ENCODE assay signal across 8 mouse cellular contexts in genomic region chr7:29815061-29815784, GRCm38 (mm10). TPM values are rescaled to one million over a fixed set of nuclear protein-coding genes. Genes with fewer than 3 reads are reported as not detected.
DNase-seq lines count a peak whose midpoint lies in the region; ATAC-seq and TF ChIP-seq lines count a peak whose summit lies in the region.

No protein-coding gene starts in this region.

- no peak for TF ChIP-seq POLR2A in liver, adult 2 months (IDR thresholded peaks at IDR 0.05; ENCODE audit: extremely low read depth, insufficient read depth, low read length)

- H3K4me1 ChIP-seq in liver, adult 2 months (ENCODE audit: control insufficient read depth, insufficient read depth, low read length): peaks cover 20% of the 10 kb centered on the region
- peaks cover 43% of the 10 kb centered on the region for H3K4me1 ChIP-seq in hindbrain, embryonic 15.5 days (replicated peaks)
- H3K4me1 ChIP-seq in midbrain, embryonic 14.5 days (ENCODE audit: control insufficient read depth, insufficient read depth, low read length): peaks cover 37% of the 10 kb centered on the region

- H3K4me3 ChIP-seq in liver, adult 2 months (ENCODE audit: insufficient read depth, low read depth, low read length): peak overlapping the region; percentile 55
- H3K4me3 ChIP-seq in hindbrain, embryonic 15.5 days: peak overlapping the region; percentile 67
- H3K4me3 ChIP-seq in midbrain, embryonic 14.5 days (replicated peaks; ENCODE audit: low read depth, low read length): peak overlapping the region; percentile 59

- H3K9me3 ChIP-seq in hindbrain, embryonic 15.5 days: 0 out of 2 replicates have a peak, but pooled peaks cover 5% of the 10 kb centered on the region
- peaks cover 3% of the 10 kb centered on the region; the same call in 1 of the 2 replicates for H3K9me3 ChIP-seq in midbrain, embryonic 14.5 days (ENCODE audit: control insufficient read depth, low read length)

- under 1% methylated on average over 12 of the region's 12 CpGs for WGBS in liver, adult 2 months
- 1% methylated on average over 12 of the region's 12 CpGs for WGBS in hindbrain, embryonic 15.5 days
- 2% methylated on average over 12 of the region's 12 CpGs for WGBS in midbrain, embryonic 14.5 days

- H3K9ac ChIP-seq in liver, adult 2 months (ENCODE audit: low read depth, low read length): peak overlapping the region; percentile 61
- H3K9ac ChIP-seq in hindbrain, embryonic 15.5 days: peak overlapping the region; percentile 74
- H3K9ac ChIP-seq in midbrain, embryonic 14.5 days (replicated peaks; ENCODE audit: low read length): peak overlapping the region; percentile 58

- H3K79me2 ChIP-seq in liver, adult 2 months (ENCODE audit: control insufficient read depth, insufficient read depth, low read length): peaks cover 18% of the 10 kb centered on the region

- ATAC-seq in hindbrain, embryonic 15.5 days (ENCODE audit: low FRiP score, low read depth): peak; percentile 57
- peak; percentile 61 for ATAC-seq in midbrain, embryonic 14.5 days (ENCODE audit: low FRiP score, low TSS enrichment)

- peak; percentile 46 for DNase-seq in liver, adult 2 months (ENCODE audit: extremely low read depth, low read depth, low spot score)
- no peak for DNase-seq in liver
- DNase-seq in embryo, embryonic 11 days: peak; percentile 6
- no peak for DNase-seq in midbrain, embryonic 14.5 days
- DNase-seq in spleen, adult 12 weeks (ENCODE audit: low spot score): no peak
- no peak for DNase-seq in ovary, postnatal 36 days (ENCODE audit: low spot score)
- DNase-seq in kidney, postnatal 14 days: no peak

- peak overlapping the region; percentile 54 for H3K27ac ChIP-seq in liver, adult 2 months (replicated peaks; ENCODE audit: insufficient read depth, low read depth, low read length)
- H3K27ac ChIP-seq in hindbrain, embryonic 15.5 days (replicated peaks): peak overlapping the region; percentile 91
- peak overlapping the region; percentile 68 for H3K27ac ChIP-seq in midbrain, embryonic 14.5 days (replicated peaks; ENCODE audit: low read depth, low read length)

- no peaks in the 10 kb centered on the region for H3K36me3 ChIP-seq in liver, adult 2 months (ENCODE audit: control insufficient read depth, insufficient read depth, low read length)
- peaks cover 3% of the 10 kb centered on the region; the same call in 1 of the 2 replicates for H3K36me3 ChIP-seq in hindbrain, embryonic 15.5 days
- H3K36me3 ChIP-seq in midbrain, embryonic 14.5 days (ENCODE audit: control insufficient read depth, insufficient read depth, low read length): no peaks in the 10 kb centered on the region

- H3K27me3 ChIP-seq in liver, adult 2 months (ENCODE audit: control insufficient read depth, insufficient read depth, low read length): no peaks in the 10 kb centered on the region
- no peaks in the 10 kb centered on the region for H3K27me3 ChIP-seq in hindbrain, embryonic 15.5 days
- no peaks in the 10 kb centered on the region for H3K27me3 ChIP-seq in midbrain, embryonic 14.5 days (ENCODE audit: control insufficient read depth, insufficient read depth, low read length)

- no peak for TF ChIP-seq CTCF in liver, adult 2 months (IDR thresholded peaks at IDR 0.05; ENCODE audit: low read depth, low read length)

- peak overlapping the region; percentile 75 for H3K4me2 ChIP-seq in hindbrain, embryonic 15.5 days
- H3K4me2 ChIP-seq in midbrain, embryonic 14.5 days (ENCODE audit: low read length): peak overlapping the region; percentile 79

RNA-seq across cellular contexts. Expression of gene Zfp790, which starts 0.7 kb away (rescaled TPM):
- total RNA-seq in liver, adult 2 months (2014; rRNA removed): 5.6 and 7.2 TPM in 2 replicates
- 1.1 and 1.4 TPM in 2 replicates for polyA plus RNA-seq in liver, adult 2 months (2012; rRNA removed)
- polyA plus RNA-seq in hindbrain, embryonic 15.5 days (2015; fragmentation: Nextera tagmentation; extraction: Ambion mirVana): 23.5 and 24.1 TPM in 2 replicates
- 20.6 and 35.1 TPM in 2 replicates for polyA plus RNA-seq in midbrain, embryonic 14.5 days (2014; fragmentation: Nextera tagmentation; extraction: Ambion mirVana)

RNA-seq across cellular contexts. Expression of gene Zfp30, which starts 31.4 kb away (rescaled TPM):
- total RNA-seq in liver, adult 2 months (2014; rRNA removed): 1.3 and 1.5 TPM in 2 replicates
- polyA plus RNA-seq in liver, adult 2 months (2012; rRNA removed): 1.1 and 1.8 TPM in 2 replicates
- 12.0 and 12.7 TPM in 2 replicates for polyA plus RNA-seq in hindbrain, embryonic 15.5 days (2015; fragmentation: Nextera tagmentation; extraction: Ambion mirVana)
- polyA plus RNA-seq in midbrain, embryonic 14.5 days (2014; fragmentation: Nextera tagmentation; extraction: Ambion mirVana): 16.0 and 16.2 TPM in 2 replicates

RNA-seq across cellular contexts. Expression of gene Zfp940, which starts 38.2 kb away (rescaled TPM):
- 0.54 and 0.65 TPM in 2 replicates for total RNA-seq in liver, adult 2 months (2014; rRNA removed)
- 0.09 and 0.12 TPM in 2 replicates for polyA plus RNA-seq in liver, adult 2 months (2012; rRNA removed)
- 13.4 and 14.4 TPM in 2 replicates for polyA plus RNA-seq in hindbrain, embryonic 15.5 days (2015; fragmentation: Nextera tagmentation; extraction: Ambion mirVana)
- 13.7 and 16.5 TPM in 2 replicates for polyA plus RNA-seq in midbrain, embryonic 14.5 days (2014; fragmentation: Nextera tagmentation; extraction: Ambion mirVana)

RNA-seq across cellular contexts. Expression of gene Zfp420, which starts 44.6 kb away (rescaled TPM):
- total RNA-seq in liver, adult 2 months (2014; rRNA removed): 2.8 and 3.7 TPM in 2 replicates
- 0.34 and 0.50 TPM in 2 replicates for polyA plus RNA-seq in liver, adult 2 months (2012; rRNA removed)
- polyA plus RNA-seq in hindbrain, embryonic 15.5 days (2015; fragmentation: Nextera tagmentation; extraction: Ambion mirVana): 18.3 and 22.3 TPM in 2 replicates
- 23.9 and 25.4 TPM in 2 replicates for polyA plus RNA-seq in midbrain, embryonic 14.5 days (2014; fragmentation: Nextera tagmentation; extraction: Ambion mirVana)

RNA-seq across cellular contexts. Expression of gene Zfp84, which starts 46.9 kb away (rescaled TPM):
- total RNA-seq in liver, adult 2 months (2014; rRNA removed): 4.3 and 4.7 TPM in 2 replicates
- polyA plus RNA-seq in liver, adult 2 months (2012; rRNA removed): 1.4 and 1.5 TPM in 2 replicates
- 13.8 and 14.6 TPM in 2 replicates for polyA plus RNA-seq in hindbrain, embryonic 15.5 days (2015; fragmentation: Nextera tagmentation; extraction: Ambion mirVana)
- polyA plus RNA-seq in midbrain, embryonic 14.5 days (2014; fragmentation: Nextera tagmentation; extraction: Ambion mirVana): 20.0 and 21.0 TPM in 2 replicates

Comparison
In these comparisons a context has a peak if more than half of its experiments do, and no peak if none do; other contexts are left out.
1. DNase-seq: peak in liver, adult 2 months (single experiment) and embryo, embryonic 11 days (single experiment); none in liver (single experiment), midbrain, embryonic 14.5 days (single experiment), spleen, adult 12 weeks (single experiment), ovary, postnatal 36 days (single experiment) and kidney, postnatal 14 days (single experiment).
2. RNA of gene Zfp940, which starts 38.2 kb away (polyA plus RNA-seq): 13.7 to 16.5 TPM in midbrain, embryonic 14.5 days and 13.4 to 14.4 TPM in hindbrain, embryonic 15.5 days; 0.09 to 0.12 TPM in liver, adult 2 months; every median in the first group is over 10 times any median in the second.
3. Peak in every context shown above with its lines, with median percentiles within 50 percentile points of each other: H3K27ac ChIP-seq, H3K4me3 ChIP-seq and H3K9ac ChIP-seq.